Mouse (Mus musculus) bone marrow macrophage, adult 2 months (primary cell): Measurements from ENCODE around the gene 4931409K22Rik. TPM values are rescaled to one million over a fixed set of nuclear protein-coding genes. Genes with fewer than 3 reads are reported as not detected.
"Not testable (repeated sequence)": the region's sequence is repeated elsewhere in the genome, so short reads cannot be mapped to it uniquely, and the experiment has no call there.

Source experiments
- H3K27ac ChIP-seq: 2 replicates; pipeline ENCODE4 v1.5.1; 2012; ENCODE audit warnings: low read depth, low read length; ENCODE audit not compliant: insufficient read depth
- H3K4me1 ChIP-seq: 2 replicates; pipeline ENCODE4 v1.6.1; 2012; ENCODE audit warnings: low read length; ENCODE audit not compliant: control insufficient read depth, insufficient read depth
- H3K4me3 ChIP-seq: 2 replicates; pipeline ENCODE4 v1.5.1; 2012; ENCODE audit warnings: mild to moderate bottlenecking, low read length, moderate library complexity; ENCODE audit not compliant: insufficient read depth
- CTCF ChIP-seq: IDR thresholded peaks from 2 replicates; pipeline ENCODE4 v1.5.1; 2012; ENCODE audit warnings: low read depth, mild to moderate bottlenecking, low read length, moderate library complexity
- POLR2A ChIP-seq: IDR thresholded peaks from 2 replicates; pipeline ENCODE4 v1.6.1; 2012; ENCODE audit warnings: mild to moderate bottlenecking, low read depth, low read length, borderline replicate concordance
- polyA plus RNA-seq: library from polyadenylated mRNA; stranded (reverse); fragments of >200 nt; gene quantifications from 2 replicates; pipeline ENCODE4 v1.2.4, GENCODE M21; 2012; ENCODE audit not compliant: missing spikeins, insufficient read depth, insufficient read length

The 4931409K22Rik gene
- polyA plus RNA-seq, 1 experiment: not detected

DNA sequence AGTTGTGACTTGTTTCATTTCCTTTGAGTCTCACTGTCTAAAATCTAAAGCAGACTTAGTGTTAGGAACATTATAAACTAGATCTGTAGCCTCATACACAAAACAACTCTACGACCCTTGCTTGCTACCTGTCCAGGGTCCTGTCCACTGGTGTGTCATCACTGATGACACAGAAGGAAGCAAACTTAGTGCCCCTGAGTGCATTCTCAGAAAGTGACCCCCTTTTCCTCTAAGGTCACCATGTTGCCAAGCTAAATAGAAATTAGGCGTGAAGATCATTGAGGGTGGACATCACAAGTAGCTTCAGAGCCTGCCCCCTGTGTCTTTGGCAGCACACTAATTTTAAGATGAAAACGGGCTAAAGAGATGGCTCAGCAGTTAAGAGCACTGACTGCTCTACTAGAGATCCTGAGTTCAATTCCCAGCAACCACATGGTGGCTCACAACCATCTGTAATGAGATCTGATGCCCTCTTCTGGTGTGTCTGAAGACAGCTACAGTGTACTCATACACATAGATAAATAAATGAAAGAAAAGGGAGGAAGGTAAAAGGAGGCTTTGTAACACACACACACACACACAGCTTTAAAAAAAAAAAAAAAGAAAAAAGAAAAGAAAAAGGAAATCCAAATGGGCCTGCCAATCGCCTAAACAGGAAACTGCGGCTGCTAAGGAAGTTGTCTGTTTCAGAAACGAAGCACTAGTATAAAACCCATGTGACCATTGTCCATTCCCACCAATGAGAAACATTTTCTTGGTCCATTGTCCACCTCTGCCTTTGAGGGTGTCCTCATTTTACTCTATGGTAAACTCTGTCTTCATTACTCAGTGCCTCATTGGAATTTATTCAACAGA lies 21.7 kb upstream of the 4931409K22Rik start:
- no peak for TF ChIP-seq POLR2A
- no peak for TF ChIP-seq CTCF
- H3K4me3 ChIP-seq: peak overlapping the region; percentile 76
- peaks cover 15% of the 10 kb centered on the region for H3K4me1 ChIP-seq
- peak overlapping the region; percentile 82 for H3K27ac ChIP-seq

- Histone ChIP-seq H3K4me3 (peak within 1 kb of the TSS; percentile 76), H3K4me1 (peaks cover 15% of the 10 kb centered on the region), H3K27ac (peak within 1 kb of the TSS; percentile 82)
- TF ChIP-seq CTCF (no peak), POLR2A (peak; percentile 86)
Observed at GRCm38 (mm10) chr5:24577183-24577929, 20.7 kb upstream of the 4931409K22Rik start, which contains the start of gene Abcf2. TSS of gene Abcf2 (minus strand) at chr5:24577467.

- H3K27ac ChIP-seq: peak overlapping the region; percentile 9
- no peak for TF ChIP-seq POLR2A
- no peak for TF ChIP-seq CTCF
Observed at GRCm38 (mm10) chr5:24576801-24577182, 20.2 kb upstream of the 4931409K22Rik start.

DNA sequence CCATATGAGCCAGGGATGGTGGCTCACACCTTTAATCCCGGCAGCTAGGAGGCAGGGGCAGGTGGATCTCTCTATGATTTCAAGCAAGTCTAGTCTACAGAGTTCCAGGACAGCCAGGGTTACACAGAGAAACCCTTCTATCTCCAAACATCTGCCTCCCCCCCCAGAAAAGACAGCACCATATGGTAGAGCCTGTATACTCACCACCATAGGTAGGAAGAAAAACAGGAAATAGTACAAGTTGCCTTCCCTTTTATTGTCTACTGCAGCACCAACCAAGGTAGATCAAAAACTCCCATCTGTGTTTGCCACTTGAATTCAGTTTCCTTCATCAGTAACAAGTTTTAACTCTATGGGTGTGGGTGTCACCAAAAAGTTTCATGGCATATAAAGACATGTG lies 19.3 kb upstream of the 4931409K22Rik start:
- TF ChIP-seq POLR2A: no peak
- H3K27ac ChIP-seq: no peak overlapping the region
- H3K4me3 ChIP-seq: peak overlapping the region; percentile 68
- H3K4me1 ChIP-seq: peaks cover 15% of the 10 kb centered on the region

More at GRCm38 (mm10) chr5:24576801-24577182, 20.2 kb upstream of the 4931409K22Rik start:
- H3K4me3 ChIP-seq: peak overlapping the region; percentile 68
- peaks cover 15% of the 10 kb centered on the region for H3K4me1 ChIP-seq

DNA sequence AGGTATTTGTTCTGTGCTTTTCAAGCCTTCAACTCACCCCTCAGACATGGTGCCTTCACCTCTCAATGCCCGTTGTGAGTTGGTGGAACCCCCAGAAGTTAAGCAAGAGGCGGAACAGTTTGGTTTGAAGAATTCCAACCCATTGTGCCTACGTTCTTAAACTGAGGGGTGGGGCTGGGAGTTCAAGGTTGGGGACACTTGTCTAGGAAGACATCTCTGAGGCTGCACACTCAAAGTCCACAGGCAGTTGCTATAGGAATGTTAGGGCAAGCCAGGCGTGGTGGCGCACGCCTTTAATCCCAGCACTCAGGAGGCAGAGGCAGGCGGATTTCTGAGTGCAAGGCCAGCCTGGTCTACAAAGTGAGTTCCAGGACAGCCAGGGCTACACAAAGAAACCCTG lies 1.3 kb downstream of the 4931409K22Rik start:
- H3K4me3 ChIP-seq: not testable (repeated sequence)

DNA sequence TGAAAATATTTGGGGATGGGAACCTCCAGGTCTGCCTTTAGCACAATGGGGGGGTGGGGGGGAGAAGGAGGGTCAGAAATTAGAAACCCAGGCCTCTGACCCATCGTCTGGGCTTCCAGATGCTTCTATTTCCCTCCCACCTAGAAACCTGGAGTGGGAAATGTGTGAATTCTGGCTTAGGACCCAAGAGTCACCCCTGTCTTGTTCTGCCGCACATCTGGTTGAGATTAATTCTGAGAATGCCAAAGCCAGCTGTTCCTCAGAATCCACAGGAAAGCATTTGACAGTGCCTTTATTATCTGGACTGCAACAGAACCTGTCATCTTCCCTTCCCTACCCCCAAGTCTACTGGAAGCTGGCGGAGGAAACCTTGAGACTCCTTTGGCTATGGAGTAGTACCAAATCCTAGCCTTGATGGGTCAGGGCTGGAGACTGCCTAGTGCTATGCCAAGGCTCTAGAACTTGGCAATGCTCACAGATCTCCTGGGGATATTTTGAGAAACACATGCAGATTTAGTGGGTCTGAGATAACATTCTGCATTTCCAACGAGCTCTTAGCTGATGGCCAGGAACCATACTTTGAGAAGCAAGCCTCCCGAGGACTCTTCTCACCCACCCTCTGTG lies 2.9 kb downstream of the 4931409K22Rik start:
- H3K27ac ChIP-seq: no peak overlapping the region
- H3K4me1 ChIP-seq: no peaks in the 10 kb centered on the region
- no peak for TF ChIP-seq CTCF
- no peak for TF ChIP-seq POLR2A
- no peak overlapping the region for H3K4me3 ChIP-seq

More for the DNA sequence above, 1.3 kb downstream of the 4931409K22Rik start:
- H3K4me1 ChIP-seq, H3K27ac ChIP-seq: not testable (repeated sequence)

GRCm38 (mm10) chr5:24551317-24551688 lies 5.3 kb downstream of the 4931409K22Rik start:
- Histone ChIP-seq H3K27ac (no peak overlapping the region), H3K4me3 (no peak overlapping the region), H3K4me1 (no peaks in the 10 kb centered on the region)
- TF ChIP-seq POLR2A (no peak), CTCF (no peak)

- Histone ChIP-seq H3K4me1 (no peaks in the 10 kb centered on the region), H3K4me3 (no peak overlapping the region), H3K27ac (no peak overlapping the region)
- no peak for TF ChIP-seq CTCF
- TF ChIP-seq POLR2A: no peak
Observed at GRCm38 (mm10) chr5:24550598-24551316, 5.9 kb downstream of the 4931409K22Rik start.

GRCm38 (mm10) chr5:24542643-24543042 lies 14.0 kb downstream of the 4931409K22Rik start:
- Histone ChIP-seq H3K4me1 (peaks cover 21% of the 10 kb centered on the region), H3K4me3 (no peak overlapping the region), H3K27ac (no peak overlapping the region)
- TF ChIP-seq POLR2A (no peak), CTCF (no peak)
